Mouse (Mus musculus): ENCODE data around the gene Dpp8. TPM values are rescaled to one million over a fixed set of nuclear protein-coding genes. Genes with fewer than 3 reads are reported as not detected.
"Not testable (repeated sequence)": the region's sequence is repeated elsewhere in the genome, so short reads cannot be mapped to it uniquely, and the experiment has no call there.

The Dpp8 gene
- total RNA-seq, 1 experiment from 2014 or later: 127 TPM

GRCm38 (mm10) chr9:65077536-65077935 is 45.3 kb downstream of the Dpp8 start:
- no peak for ATAC-seq (ENCODE audit: extremely low read depth, insufficient number of reproducible peaks, low FRiP score, poor library complexity, severe bottlenecking)

- ATAC-seq (ENCODE audit: extremely low read depth, insufficient number of reproducible peaks, low FRiP score, poor library complexity, severe bottlenecking): not testable (repeated sequence)
Measured at GRCm38 (mm10) chr9:65080141-65080540, 47.9 kb downstream of the Dpp8 start.

GRCm38 (mm10) chr9:65083075-65083765 is 51.0 kb downstream of the Dpp8 start:
- ATAC-seq (ENCODE audit: extremely low read depth, insufficient number of reproducible peaks, low FRiP score, poor library complexity, severe bottlenecking): no peak

GRCm38 (mm10) chr9:65084198-65084807 is 52.1 kb downstream of the Dpp8 start:
- no peak for ATAC-seq (ENCODE audit: extremely low read depth, insufficient number of reproducible peaks, low FRiP score, poor library complexity, severe bottlenecking)

GRCm38 (mm10) chr9:65085270-65085669 is 53.1 kb downstream of the Dpp8 start:
- no peak for ATAC-seq (ENCODE audit: extremely low read depth, insufficient number of reproducible peaks, low FRiP score, poor library complexity, severe bottlenecking)

GRCm38 (mm10) chr9:65086801-65087200 is 54.6 kb downstream of the Dpp8 start:
- no peak for ATAC-seq (ENCODE audit: extremely low read depth, insufficient number of reproducible peaks, low FRiP score, poor library complexity, severe bottlenecking)

- 0 out of 2 replicates have a peak, but pooled peaks have one; percentile 13 for ATAC-seq (ENCODE audit: extremely low read depth, insufficient number of reproducible peaks, low FRiP score, poor library complexity, severe bottlenecking)
Measured at GRCm38 (mm10) chr9:65087490-65087889, 55.3 kb downstream of the Dpp8 start.

GRCm38 (mm10) chr9:65094237-65094636 is 62.0 kb downstream of the Dpp8 start:
- no peak for ATAC-seq (ENCODE audit: extremely low read depth, insufficient number of reproducible peaks, low FRiP score, poor library complexity, severe bottlenecking)

GRCm38 (mm10) chr9:65100991-65101685 is 68.9 kb downstream of the Dpp8 start, which contains the start of gene Igdcc4:
Gene Igdcc4 (plus strand): TSS chr9:65101486.
- ATAC-seq (ENCODE audit: extremely low read depth, insufficient number of reproducible peaks, low FRiP score, poor library complexity, severe bottlenecking): no peak

GRCm38 (mm10) chr9:65101686-65102376 is 69.6 kb downstream of the Dpp8 start:
- no peak for ATAC-seq (ENCODE audit: extremely low read depth, insufficient number of reproducible peaks, low FRiP score, poor library complexity, severe bottlenecking)

GRCm38 (mm10) chr9:65102377-65103172 is 70.4 kb downstream of the Dpp8 start:
- no peak for ATAC-seq (ENCODE audit: extremely low read depth, insufficient number of reproducible peaks, low FRiP score, poor library complexity, severe bottlenecking)

- ATAC-seq (ENCODE audit: extremely low read depth, insufficient number of reproducible peaks, low FRiP score, poor library complexity, severe bottlenecking): no peak
Measured at GRCm38 (mm10) chr9:65103173-65103752, 71.0 kb downstream of the Dpp8 start.

- ATAC-seq (ENCODE audit: extremely low read depth, insufficient number of reproducible peaks, low FRiP score, poor library complexity, severe bottlenecking): no peak
Measured at GRCm38 (mm10) chr9:65106821-65107220, 74.6 kb downstream of the Dpp8 start.

GRCm38 (mm10) chr9:65107893-65108292 is 75.7 kb downstream of the Dpp8 start:
- no peak for ATAC-seq (ENCODE audit: extremely low read depth, insufficient number of reproducible peaks, low FRiP score, poor library complexity, severe bottlenecking)

- ATAC-seq (ENCODE audit: extremely low read depth, insufficient number of reproducible peaks, low FRiP score, poor library complexity, severe bottlenecking): no peak
Measured at GRCm38 (mm10) chr9:65109132-65110072, 77.2 kb downstream of the Dpp8 start.

- no peak for ATAC-seq (ENCODE audit: extremely low read depth, insufficient number of reproducible peaks, low FRiP score, poor library complexity, severe bottlenecking)
Measured at GRCm38 (mm10) chr9:65111698-65112097, 79.5 kb downstream of the Dpp8 start.

- no peak for ATAC-seq (ENCODE audit: extremely low read depth, insufficient number of reproducible peaks, low FRiP score, poor library complexity, severe bottlenecking)
Measured at GRCm38 (mm10) chr9:65113694-65114093, 81.5 kb downstream of the Dpp8 start.
